Mouse (Mus musculus): ENCODE data around the gene Cdc42ep5.

The Cdc42ep5 gene

GRCm38 (mm10) chr7:4149209-4150054 is 15.2 kb downstream of the Cdc42ep5 start:
- ChIA-PET CTCF (interaction anchor here (0.6 to 1.8 kb wide), 8 partner anchors 12 to 359 kb away, joined by 3 to 8 read pairs (median 4); no protein-coding TSS in a partner anchor), POLR2A (interaction anchor here (0.6 to 18.6 kb wide), 51 partner anchors 8 to 951 kb away, joined by 3 to 273 read pairs (median 6); partner anchors contain the start of genes Cdc42ep5 (in 4 of the 4), Leng8 (in 4 of the 4), Mboat7 (in 3 of the 4) and Tsen34 (in 3 of the 4))

DNA sequence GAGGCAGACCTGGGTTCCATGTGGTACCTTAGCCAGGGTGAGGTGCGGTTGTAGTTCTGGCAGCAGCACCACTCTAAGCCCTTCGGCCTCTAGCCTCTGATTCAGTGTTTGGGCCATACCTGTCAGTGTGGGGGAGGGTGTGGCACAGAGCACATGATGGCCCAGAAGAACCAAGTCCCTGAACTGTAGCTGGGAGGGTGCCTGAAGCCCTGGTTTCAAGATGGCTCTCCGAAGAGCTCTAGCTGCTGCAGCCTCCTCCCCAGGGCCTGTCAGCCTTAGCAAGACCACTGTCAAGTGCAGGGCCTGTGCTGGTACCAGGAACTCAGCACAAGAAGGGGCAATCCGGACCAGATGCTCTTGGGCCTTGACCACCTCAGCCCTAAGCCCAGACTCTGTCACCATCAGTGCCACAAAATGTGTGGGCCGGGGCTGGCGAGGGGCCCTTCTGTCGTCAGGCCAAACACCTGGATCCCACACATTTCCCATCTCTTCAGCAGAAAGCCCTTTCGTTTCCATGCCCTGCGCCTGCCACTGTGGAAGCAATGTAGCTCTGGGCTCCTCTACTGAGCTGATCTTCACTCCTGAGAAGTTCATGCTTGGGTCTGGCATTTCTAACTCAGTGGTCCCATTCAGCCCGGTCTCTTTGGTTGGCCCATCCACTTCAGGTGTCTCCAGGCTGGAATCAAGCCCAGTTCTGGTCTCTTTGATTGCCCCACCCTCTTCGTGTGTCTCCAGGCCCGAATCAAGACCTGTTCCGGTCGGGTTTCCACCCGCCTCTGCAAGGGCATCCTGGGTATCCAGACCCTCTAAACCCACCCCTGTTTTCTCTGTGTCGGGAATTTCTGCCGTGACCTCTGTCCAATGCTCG is 16.1 kb downstream of the Cdc42ep5 start:
- ChIA-PET CTCF (interaction anchor here in 2 of 4 experiments (0.7 to 1.6 kb wide), 3 partner anchors 279 to 320 kb away, joined by 3 to 6 read pairs (median 4); no protein-coding TSS in a partner anchor), POLR2A (interaction anchor here in 3 of 4 experiments (0.5 to 18.6 kb wide), 22 partner anchors 8 to 664 kb away, joined by 3 to 273 read pairs (median 10); partner anchors contain the start of genes Leng8 (in 3 of the 3), Cdc42ep5 (in 2 of the 3), Mboat7 (in 2 of the 3) and Tsen34 (in 2 of the 3))

- ChIA-PET POLR2A (interaction anchor here (0.6 to 18.6 kb wide), 22 partner anchors 10 to 958 kb away, joined by 3 to 273 read pairs (median 8); partner anchors contain the start of genes Leng8 (in 3 of the 4), Cdc42ep5 (in 2 of the 4), Mboat7 (in 2 of the 4) and Tsen34 (in 2 of the 4)), CTCF (interaction anchor here in 2 of 4 experiments (0.7 to 2.0 kb wide), 4 partner anchors 17 to 320 kb away, joined by 3 to 7 read pairs (median 5); no protein-coding TSS in a partner anchor)
These were observed 16.8 kb downstream of the Cdc42ep5 start for GRCm38 (mm10) chr7:4147836-4148235.

DNA sequence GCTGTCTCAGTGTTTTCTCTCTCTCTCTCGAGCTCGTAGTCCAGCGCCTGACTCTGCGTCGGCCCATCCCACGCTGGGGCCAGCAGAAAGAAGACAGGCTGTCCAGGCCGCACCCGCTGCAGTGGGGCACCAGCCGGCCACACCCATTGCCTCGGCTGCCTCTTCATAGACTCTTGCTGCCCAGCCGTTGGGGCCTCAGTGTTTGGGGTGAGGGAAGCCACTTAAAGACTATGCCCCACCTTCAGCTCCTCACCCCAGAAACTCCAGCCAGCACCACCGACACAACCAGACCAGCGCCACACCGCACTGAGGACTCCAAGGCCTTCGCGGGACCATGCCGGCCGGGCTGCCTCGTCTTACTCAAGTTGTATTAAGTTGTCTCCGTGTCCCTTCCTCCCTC is 17.3 kb downstream of the Cdc42ep5 start:
- ChIA-PET CTCF (interaction anchor here in 2 of 4 experiments (1.6 to 2.4 kb wide), 4 partner anchors 11 to 280 kb away, joined by 6 to 8 read pairs (median 7); partner anchors contain the start of gene Leng8 (in 1 of the 2)), POLR2A (interaction anchor here (0.6 to 18.6 kb wide), 19 partner anchors 8 to 958 kb away, joined by 3 to 273 read pairs (median 8); partner anchors contain the start of genes Leng8 (in 3 of the 4), Cdc42ep5 (in 2 of the 4), Mboat7 (in 2 of the 4) and Tsen34 (in 2 of the 4))

- CTCF ChIA-PET, result interaction anchor here (0.5 to 2.7 kb wide), 14 partner anchors 9 to 767 kb away, joined by 3 to 11 read pairs (median 6); partner anchors contain the start of gene Leng8 (in 2 of the 4)
- POLR2A ChIA-PET, result interaction anchor here in 3 of 4 experiments (0.5 to 18.6 kb wide), 26 partner anchors 9 to 730 kb away, joined by 3 to 273 read pairs (median 4); partner anchors contain the start of genes Leng8 (in 3 of the 3), Cdc42ep5 (in 2 of the 3), Mboat7 (in 2 of the 3) and Tsen34 (in 2 of the 3)
These were observed 18.1 kb downstream of the Cdc42ep5 start for GRCm38 (mm10) chr7:4146241-4147180.

GRCm38 (mm10) chr7:4145552-4146190 is 19.0 kb downstream of the Cdc42ep5 start:
- ChIA-PET POLR2A (interaction anchor here in 3 of 4 experiments (0.6 to 18.6 kb wide), 20 partner anchors 8 to 731 kb away, joined by 3 to 273 read pairs (median 6); partner anchors contain the start of genes Leng8 (in 3 of the 3), Cdc42ep5 (in 1 of the 3), Isoc2a (in 1 of the 3) and Mboat7 (in 1 of the 3)), CTCF (interaction anchor here (0.5 to 2.7 kb wide), 14 partner anchors 9 to 766 kb away, joined by 3 to 11 read pairs (median 7); partner anchors contain the start of gene Leng8 (in 2 of the 4))

DNA sequence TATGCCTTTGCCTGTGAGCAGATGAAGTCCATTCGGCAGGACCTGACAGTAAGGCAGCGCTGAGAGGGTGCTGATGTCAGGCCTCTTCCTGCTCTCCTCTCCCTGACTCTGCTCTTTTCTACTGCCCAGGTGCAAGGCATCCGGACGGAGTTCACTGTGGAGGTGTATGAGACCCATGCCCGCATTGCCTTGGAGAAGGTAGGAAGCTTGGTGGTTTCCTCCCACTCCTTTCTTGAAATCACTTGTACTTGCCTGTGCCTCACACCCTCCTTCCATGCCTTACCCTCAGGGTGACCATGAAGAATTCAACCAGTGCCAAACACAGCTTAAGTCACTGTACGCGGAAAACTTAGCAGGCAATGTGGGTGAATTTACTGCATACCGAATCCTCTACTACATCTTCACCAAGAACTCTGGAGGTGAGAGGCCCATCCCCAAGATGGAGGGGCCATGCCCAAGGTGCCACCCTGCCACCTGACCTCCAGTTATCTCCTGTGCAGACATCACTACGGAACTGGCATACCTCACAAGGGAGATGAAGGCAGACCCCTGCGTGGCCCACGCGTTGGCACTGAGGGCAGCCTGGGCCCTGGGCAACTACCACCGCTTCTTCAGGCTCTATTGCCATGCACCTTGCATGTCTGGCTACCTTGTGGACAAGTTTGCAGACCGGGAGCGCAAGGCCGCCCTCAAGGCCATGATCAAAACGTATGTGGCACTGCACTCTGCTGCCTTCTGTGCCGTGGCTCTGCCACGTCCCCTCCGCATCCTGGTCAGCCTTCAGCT is 19.7 kb downstream of the Cdc42ep5 start:
- ChIA-PET POLR2A (interaction anchor here in 3 of 4 experiments (0.6 to 18.6 kb wide), 16 partner anchors 8 to 452 kb away, joined by 3 to 273 read pairs (median 8); partner anchors contain the start of genes Leng8 (in 2 of the 3), Cdc42ep5 (in 1 of the 3), Mboat7 (in 1 of the 3) and Tsen34 (in 1 of the 3)), CTCF (interaction anchor here (1.1 to 2.7 kb wide), 11 partner anchors 8 to 538 kb away, joined by 3 to 11 read pairs (median 7); partner anchors contain the start of gene Leng8 (in 2 of the 4))

GRCm38 (mm10) chr7:4144046-4144445 is 20.6 kb downstream of the Cdc42ep5 start:
- CTCF ChIA-PET, result interaction anchor here in 3 of 4 experiments (0.5 to 2.5 kb wide), 5 partner anchors 11 to 756 kb away, joined by 3 to 11 read pairs (median 3); no protein-coding TSS in a partner anchor
- POLR2A ChIA-PET, result interaction anchor here in 2 of 4 experiments (0.7 to 18.6 kb wide), 9 partner anchors 7 to 439 kb away, joined by 3 to 273 read pairs (median 7); partner anchors contain the start of genes Leng8 (in 2 of the 2) and Ttyh1 (in 1 of the 2)

DNA sequence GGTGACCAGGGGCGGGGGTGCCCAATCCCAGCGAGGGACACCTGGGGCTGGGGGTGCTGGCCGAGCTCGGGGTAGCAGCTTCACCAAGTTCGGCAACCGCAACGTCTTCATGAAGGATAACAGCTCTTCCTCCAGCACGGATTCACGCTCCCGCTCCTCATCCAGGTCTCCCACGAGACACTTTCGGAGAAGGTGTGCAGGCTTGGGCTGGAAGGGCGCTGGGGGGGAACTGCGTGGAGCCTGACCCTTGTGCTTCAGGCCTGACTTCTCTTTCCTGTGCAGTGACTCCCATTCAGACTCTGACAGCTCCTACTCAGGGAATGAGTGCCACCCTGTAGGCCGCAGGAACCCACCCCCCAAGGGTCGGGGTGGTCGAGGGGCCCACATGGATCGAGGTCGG is 21.2 kb downstream of the Cdc42ep5 start:
- POLR2A ChIA-PET, result interaction anchor here in 2 of 4 experiments (1.4 to 18.6 kb wide), 7 partner anchors 6 to 21 kb away, joined by 3 to 273 read pairs (median 8); partner anchors contain the start of genes Leng8 (in 2 of the 2) and Ttyh1 (in 1 of the 2)
- CTCF ChIA-PET, result interaction anchor here in 2 of 4 experiments (0.6 to 2.5 kb wide), 5 partner anchors 12 to 284 kb away, joined by 3 to 11 read pairs (median 3); partner anchors contain the start of gene Cdc42ep5 (in 1 of the 2)

- ChIA-PET POLR2A (interaction anchor here in 1 of 4 experiments (1.0 to 18.6 kb wide), 4 partner anchors 7 to 449 kb away, joined by 4 to 273 read pairs (median 49); partner anchors contain the start of genes Leng8 and Ttyh1), CTCF (interaction anchor here in 1 of 4 experiments (0.6 to 2.5 kb wide), 3 partner anchors 12 to 371 kb away, joined by 3 to 11 read pairs (median 3); partner anchors contain the start of gene Cdc42ep5)
These were observed 21.7 kb downstream of the Cdc42ep5 start for GRCm38 (mm10) chr7:4142796-4143445.

DNA sequence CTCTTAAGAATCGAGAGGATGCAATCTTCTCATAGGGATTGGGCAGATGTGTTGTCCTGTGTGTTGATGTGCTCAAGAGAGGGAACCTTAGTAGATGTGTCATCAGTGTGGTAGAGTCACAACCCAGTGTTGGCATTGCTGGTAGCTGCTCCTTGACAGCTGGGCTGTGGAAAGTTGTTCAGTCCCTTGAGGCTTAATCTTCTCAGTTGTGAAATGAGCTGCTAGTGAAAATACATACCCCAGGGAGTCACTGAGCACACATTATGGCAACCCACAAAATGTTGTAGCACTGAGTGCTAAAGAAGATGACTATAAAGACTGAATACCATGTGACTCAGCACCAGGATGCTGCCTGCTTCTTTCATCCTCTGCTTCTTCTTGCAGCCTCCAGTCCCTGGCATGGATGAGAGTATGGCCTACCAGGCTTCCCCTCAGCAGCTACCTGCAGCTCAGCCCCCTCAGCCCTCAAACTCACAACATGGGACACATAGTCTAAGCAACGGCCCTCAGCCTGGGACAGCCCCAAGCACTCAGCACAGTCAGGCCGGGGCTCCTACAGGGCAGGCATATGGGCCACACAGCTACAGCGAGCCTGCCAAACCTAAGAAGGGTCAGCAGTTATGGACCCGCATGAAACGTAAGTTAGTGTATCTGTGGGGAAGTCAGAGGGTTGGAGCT is 22.9 kb downstream of the Cdc42ep5 start:
- CTCF ChIA-PET, result interaction anchor here in 2 of 4 experiments (0.8 to 1.3 kb wide), 3 partner anchors 22 to 372 kb away, joined by 3 to 4 read pairs (median 3); partner anchors contain the start of gene Ttyh1 (in 1 of the 2)
- POLR2A ChIA-PET, result interaction anchor here in 3 of 4 experiments (0.8 to 18.6 kb wide), 11 partner anchors 8 to 448 kb away, joined by 3 to 273 read pairs (median 5); partner anchors contain the start of genes Leng9 (in 3 of the 3), Cdc42ep5 (in 1 of the 3) and Ttyh1 (in 1 of the 3)

GRCm38 (mm10) chr7:4139391-4139790 is 25.3 kb downstream of the Cdc42ep5 start:
- ChIA-PET CTCF (interaction anchor here in 1 of 4 experiments (0.5 to 0.9 kb wide), 2 partner anchors 22 to 332 kb away, joined by 3 read pairs; no protein-coding TSS in a partner anchor), POLR2A (interaction anchor here in 3 of 4 experiments (0.5 to 18.6 kb wide), 15 partner anchors 7 to 494 kb away, joined by 3 to 273 read pairs (median 7); partner anchors contain the start of genes Leng9 (in 3 of the 3), Cnot3 (in 1 of the 3) and Ttyh1 (in 1 of the 3))

DNA sequence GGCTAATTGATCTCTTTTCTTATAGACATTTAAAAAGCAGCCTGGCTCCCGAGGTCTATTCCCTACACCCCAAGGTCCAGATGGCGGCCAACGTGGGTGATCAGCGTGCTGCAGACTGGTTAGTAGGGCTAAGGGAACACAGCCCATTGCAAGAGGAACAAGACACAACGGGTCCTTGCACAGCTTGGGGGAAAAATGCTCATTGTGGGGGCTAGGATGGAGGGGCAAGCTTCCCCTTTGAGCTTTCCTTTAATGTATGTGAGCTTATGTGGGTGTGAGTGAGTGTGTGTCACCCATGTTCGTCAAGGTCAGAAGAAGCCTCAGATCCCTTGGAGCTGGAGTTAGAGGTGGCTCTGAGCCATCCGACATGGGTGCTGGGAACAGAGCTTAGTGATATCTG is 26.0 kb downstream of the Cdc42ep5 start:
- ChIA-PET POLR2A (interaction anchor here in 3 of 4 experiments (0.9 to 18.6 kb wide), 13 partner anchors 8 to 493 kb away, joined by 3 to 273 read pairs (median 22); partner anchors contain the start of genes Leng9 (in 3 of the 3), Cnot3 (in 1 of the 3) and Ttyh1 (in 1 of the 3)), CTCF (interaction anchor here in 2 of 4 experiments (0.5 to 0.9 kb wide), 3 partner anchors 14 to 333 kb away, joined by 3 read pairs; no protein-coding TSS in a partner anchor)

Measured in embryonic stem cell, embryonic (primary cell).